Comparison of ENCODE assay signal across 10 mouse cellular contexts in the genomic region with DNA sequence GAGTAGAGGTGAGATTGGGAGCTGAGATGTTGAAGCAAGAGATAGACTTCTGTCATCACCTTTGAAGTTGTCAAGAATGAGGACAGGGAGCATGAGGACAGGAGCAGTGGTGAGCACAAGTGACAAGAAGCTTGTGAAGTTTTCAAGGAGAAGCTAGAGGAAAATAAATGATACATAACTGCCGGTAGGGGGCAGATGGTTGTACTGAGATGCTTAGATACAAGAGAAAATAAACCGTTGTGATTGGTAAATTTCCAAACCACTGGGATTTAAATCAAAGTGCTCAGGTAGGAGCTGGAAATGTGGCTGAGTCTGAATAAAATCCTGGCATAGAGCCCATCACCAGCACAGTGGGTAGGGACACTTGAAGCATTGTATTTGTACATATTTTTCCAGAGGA. TPM values are rescaled to one million over a fixed set of nuclear protein-coding genes. Genes with fewer than 3 reads are reported as not detected.
DNase-seq lines count a peak whose midpoint lies in the region; ATAC-seq and TF ChIP-seq lines count a peak whose summit lies in the region.
"Had no signal": no experiment of that assay in that cellular context is flagged by ENCODE, and none has a peak within 500 bp of the region (broad histone marks: within the 10 kb centered on the region; RNA-seq: fewer than 3 reads in every experiment).

No protein-coding gene starts in this region.

- H3K4me1 ChIP-seq in forebrain, embryonic 14.5 days (ENCODE audit: control insufficient read depth, insufficient read depth, low read length): no peaks in the 10 kb centered on the region
- no peaks in the 10 kb centered on the region for H3K4me1 ChIP-seq in forebrain, embryonic 12.5 days
- H3K4me1 ChIP-seq in lung, embryonic 14.5 days (ENCODE audit: insufficient read depth): no peaks in the 10 kb centered on the region
- H3K4me1 ChIP-seq in lung, adult 2 months (ENCODE audit: control insufficient read depth, insufficient read depth, low read length): no peaks in the 10 kb centered on the region
- H3K4me1 ChIP-seq in thymus, adult 2 months (replicated peaks; ENCODE audit: control insufficient read depth, insufficient read depth, low read length): no peaks in the 10 kb centered on the region
- H3K4me1 ChIP-seq: hindbrain, embryonic 13.5 days had no signal

- no peaks in the 10 kb centered on the region for H3K9me3 ChIP-seq in forebrain, embryonic 14.5 days (replicated peaks; ENCODE audit: control insufficient read depth, low read length)
- no peaks in the 10 kb centered on the region for H3K9me3 ChIP-seq in forebrain, embryonic 12.5 days
- H3K9me3 ChIP-seq in lung, embryonic 14.5 days (ENCODE audit: low read depth, low read length): no peaks in the 10 kb centered on the region
- H3K9me3 ChIP-seq: hindbrain, embryonic 13.5 days had no signal

- H3K4me2 ChIP-seq in forebrain, embryonic 14.5 days (ENCODE audit: low read length): no peak overlapping the region
- H3K4me2 ChIP-seq in forebrain, embryonic 12.5 days: no peak overlapping the region
- H3K4me2 ChIP-seq in lung, embryonic 14.5 days: no peak overlapping the region
- H3K4me2 ChIP-seq: hindbrain, embryonic 13.5 days had no signal

- peak; percentile 44 for DNase-seq in forebrain, embryonic 14.5 days (ENCODE audit: low spot score)
- peak; percentile 54 for DNase-seq in lung, embryonic 14.5 days
- DNase-seq in lung, adult 2 months: no peak
- peak; percentile 2 for DNase-seq in c-Kit-negative CD71-positive TER-119-positive erythroid progenitor cells, embryonic 14.5 days (ENCODE audit: low read depth, low spot score)
- peak; percentile 29 for DNase-seq in naive thymus-derived CD4-positive, alpha-beta T cell, adult 2 months (ENCODE audit: low read depth)
- no peak for DNase-seq in thymus, adult 2 months
- DNase-seq: thymus, postnatal 4 days had no signal

- no peak for TF ChIP-seq POLR2A in lung, adult 2 months (IDR thresholded peaks at IDR 0.05; ENCODE audit: borderline replicate concordance, extremely low read depth, low read depth, low read length)
- TF ChIP-seq POLR2A in thymus, adult 2 months (IDR thresholded peaks at IDR 0.05; ENCODE audit: control insufficient read depth, extremely low read depth, insufficient read depth, low read length, poor library complexity): no peak

- no peak overlapping the region for H3K9ac ChIP-seq in forebrain, embryonic 14.5 days (ENCODE audit: low read length)
- H3K9ac ChIP-seq in forebrain, embryonic 12.5 days: no peak overlapping the region
- no peak overlapping the region for H3K9ac ChIP-seq in lung, embryonic 14.5 days
- H3K9ac ChIP-seq: hindbrain, embryonic 13.5 days had no signal

- H3K36me3 ChIP-seq in forebrain, embryonic 14.5 days (ENCODE audit: control insufficient read depth, insufficient read depth, low read length): no peaks in the 10 kb centered on the region
- H3K36me3 ChIP-seq in forebrain, embryonic 12.5 days (replicated peaks): no peaks in the 10 kb centered on the region
- no peaks in the 10 kb centered on the region for H3K36me3 ChIP-seq in lung, embryonic 14.5 days (ENCODE audit: insufficient read depth)
- H3K36me3 ChIP-seq in thymus, adult 2 months (ENCODE audit: control insufficient read depth, insufficient read depth, low read length): peaks cover 41% of the 10 kb centered on the region
- H3K36me3 ChIP-seq: hindbrain, embryonic 13.5 days had no signal

- H3K4me3 ChIP-seq in forebrain, embryonic 14.5 days (ENCODE audit: low read depth, low read length): no peak overlapping the region
- no peak overlapping the region for H3K4me3 ChIP-seq in forebrain, embryonic 12.5 days (replicated peaks)
- no peak overlapping the region for H3K4me3 ChIP-seq in lung, embryonic 14.5 days (ENCODE audit: low read depth, low read length)
- no peak overlapping the region for H3K4me3 ChIP-seq in lung, adult 2 months (replicated peaks; ENCODE audit: extremely low read depth, low read depth, low read length)
- H3K4me3 ChIP-seq in thymus, adult 2 months (ENCODE audit: control insufficient read depth, insufficient read depth, low read length): no peak overlapping the region
- H3K4me3 ChIP-seq: hindbrain, embryonic 13.5 days had no signal

- TF ChIP-seq CTCF in lung, embryonic 14.5 days (IDR thresholded peaks at IDR 0.05; ENCODE audit: low read depth): peak; percentile 47; the same call in 1 of the 2 replicates
- TF ChIP-seq CTCF in lung, adult 2 months (IDR thresholded peaks at IDR 0.05; ENCODE audit: insufficient read depth, low read length): no peak
- no peak for TF ChIP-seq CTCF in thymus, adult 2 months (IDR thresholded peaks at IDR 0.05; ENCODE audit: borderline replicate concordance, control insufficient read depth, extremely low read depth, insufficient read depth, low read length, poor library complexity)

- no peak for ATAC-seq in forebrain, embryonic 14.5 days
- ATAC-seq in forebrain, embryonic 12.5 days (ENCODE audit: low FRiP score): no peak
- ATAC-seq in lung, embryonic 14.5 days (ENCODE audit: insufficient read depth): no peak
- no peak for ATAC-seq in frontal cortex, adult (ENCODE audit: low TSS enrichment)

- no peaks in the 10 kb centered on the region for H3K27me3 ChIP-seq in forebrain, embryonic 14.5 days (replicated peaks; ENCODE audit: control insufficient read depth, insufficient read depth, low read length)
- no peaks in the 10 kb centered on the region for H3K27me3 ChIP-seq in forebrain, embryonic 12.5 days
- no peaks in the 10 kb centered on the region for H3K27me3 ChIP-seq in lung, embryonic 14.5 days (ENCODE audit: insufficient read depth, low read length)
- H3K27me3 ChIP-seq in thymus, adult 2 months (ENCODE audit: control insufficient read depth, insufficient read depth, low read length): no peaks in the 10 kb centered on the region
- H3K27me3 ChIP-seq: hindbrain, embryonic 13.5 days had no signal

- 43% methylated on average over 2 of the region's 2 CpGs for WGBS in forebrain, embryonic 14.5 days
- 64% methylated on average over 2 of the region's 2 CpGs for WGBS in forebrain, embryonic 12.5 days
- WGBS in lung, embryonic 14.5 days: 46% methylated on average over 2 of the region's 2 CpGs
- 51% methylated on average over 2 of the region's 2 CpGs for WGBS in lung, adult 2 months
- 69% methylated on average over 2 of the region's 2 CpGs for WGBS in thymus, adult 2 months

- H3K27ac ChIP-seq in forebrain, embryonic 14.5 days (ENCODE audit: low read depth, low read length): no peak overlapping the region
- H3K27ac ChIP-seq in forebrain, embryonic 12.5 days: no peak overlapping the region
- no peak overlapping the region for H3K27ac ChIP-seq in lung, embryonic 14.5 days (ENCODE audit: low read depth)
- no peak overlapping the region for H3K27ac ChIP-seq in thymus, adult 2 months (ENCODE audit: control insufficient read depth, insufficient read depth, low read length)
- H3K27ac ChIP-seq: hindbrain, embryonic 13.5 days had no signal

RNA-seq across cellular contexts. Expression of a gene that starts 28.8 kb away (rescaled TPM):
- 1.4 and 1.5 TPM in 2 replicates for polyA plus RNA-seq in forebrain, embryonic 14.5 days (2014; fragmentation: Nextera tagmentation; extraction: Ambion mirVana)
- polyA plus RNA-seq in forebrain, embryonic 12.5 days (2016; fragmentation: Nextera tagmentation; extraction: Ambion mirVana): 2.5 and 2.8 TPM in 2 replicates
- 3.7 and 3.9 TPM in 2 replicates for polyA plus RNA-seq in lung, embryonic 14.5 days (2014; fragmentation: Nextera tagmentation; extraction: Ambion mirVana)
- 9.9 and 11.6 TPM in 2 replicates for polyA plus RNA-seq in lung, adult 2 months (2012; rRNA removed)
- polyA plus RNA-seq in thymus, adult 2 months (2012; rRNA removed): 13.9 and 15.7 TPM in 2 replicates

Comparison
In these comparisons a context has a peak if more than half of its experiments do, and no peak if none do; other contexts are left out.
1. DNase-seq: peak in forebrain, embryonic 14.5 days (single experiment), lung, embryonic 14.5 days (single experiment), c-Kit-negative CD71-positive TER-119-positive erythroid progenitor cells, embryonic 14.5 days (single experiment) and naive thymus-derived CD4-positive, alpha-beta T cell, adult 2 months (single experiment); none in lung, adult 2 months (single experiment) and thymus, adult 2 months (single experiment).